Mouse (Mus musculus): ENCODE measurements around the gene Rasgef1b. TPM values are rescaled to one million over a fixed set of nuclear protein-coding genes. Genes with fewer than 3 reads are reported as not detected.
A peak's percentile ranks its signal among the peaks of the same experiment; 100 is the strongest.

Rasgef1b gene
- total RNA-seq, 2 experiments from 2014 or later = 43.0 to 47.7 TPM

DNA sequence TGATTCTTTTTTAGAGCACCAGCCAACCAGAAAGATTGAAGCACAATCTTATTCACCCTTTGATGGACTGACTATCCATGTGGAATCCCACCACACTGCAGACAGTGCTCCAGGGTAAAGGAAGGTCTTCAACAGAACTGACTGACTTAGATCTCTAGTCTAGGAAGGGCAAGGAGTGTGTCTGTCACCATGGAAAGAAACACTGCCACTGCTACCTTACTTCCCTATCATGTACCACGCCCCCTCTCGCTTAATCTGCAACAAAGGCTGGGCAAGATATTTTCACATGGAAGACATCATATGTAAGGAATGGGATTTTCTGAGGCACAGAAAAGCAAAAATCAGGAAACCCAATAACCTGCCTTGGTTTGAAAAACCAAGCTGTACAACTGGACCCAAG lies 16.9 kb downstream of the Rasgef1b start:
- intact Hi-C loops (cut with DNase I) = no loop called here
- DNase-seq = no peak

DNA sequence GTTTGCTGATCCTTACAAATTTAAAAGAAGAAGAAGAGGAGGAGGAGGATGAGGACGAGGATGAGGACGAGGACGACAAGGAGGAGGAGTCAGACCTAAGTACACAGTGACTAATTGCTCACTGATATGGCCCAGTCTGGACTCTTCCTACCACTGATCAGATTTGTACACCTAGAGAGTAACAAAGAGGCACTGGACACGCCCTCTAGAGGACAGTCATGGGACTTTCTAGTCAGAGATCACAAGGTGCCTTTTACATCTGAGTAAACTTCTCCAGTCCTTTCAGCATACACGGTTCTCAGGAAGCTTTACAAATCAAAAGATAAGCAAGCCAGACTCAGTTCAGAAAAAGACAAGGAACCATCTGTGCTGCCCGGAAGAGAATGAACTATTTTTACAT lies 20.2 kb downstream of the Rasgef1b start:
- DNase-seq = peak; percentile 30
- intact Hi-C loops (cut with DNase I) = no loop called here

DNA sequence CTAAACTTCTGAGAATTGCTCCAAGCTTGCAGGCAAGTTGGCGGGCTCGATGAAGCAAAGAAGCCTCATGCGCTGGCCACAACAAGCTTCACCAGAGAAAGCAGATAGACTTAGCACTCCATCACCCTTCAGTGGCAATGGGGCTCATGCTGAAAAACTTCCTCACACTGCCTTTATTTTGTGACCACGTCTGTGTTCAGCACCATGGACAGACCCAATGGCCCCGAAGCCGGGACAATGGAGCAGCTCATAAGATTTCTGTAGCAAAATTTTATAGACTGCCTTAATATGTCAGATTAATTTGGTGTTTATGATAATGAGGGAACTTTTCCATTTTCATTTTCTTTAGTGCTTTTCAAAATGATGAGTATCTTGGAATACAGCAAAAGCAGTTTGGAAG lies 21.6 kb downstream of the Rasgef1b start:
- intact Hi-C loops (cut with DNase I) = no loop called here

DNA sequence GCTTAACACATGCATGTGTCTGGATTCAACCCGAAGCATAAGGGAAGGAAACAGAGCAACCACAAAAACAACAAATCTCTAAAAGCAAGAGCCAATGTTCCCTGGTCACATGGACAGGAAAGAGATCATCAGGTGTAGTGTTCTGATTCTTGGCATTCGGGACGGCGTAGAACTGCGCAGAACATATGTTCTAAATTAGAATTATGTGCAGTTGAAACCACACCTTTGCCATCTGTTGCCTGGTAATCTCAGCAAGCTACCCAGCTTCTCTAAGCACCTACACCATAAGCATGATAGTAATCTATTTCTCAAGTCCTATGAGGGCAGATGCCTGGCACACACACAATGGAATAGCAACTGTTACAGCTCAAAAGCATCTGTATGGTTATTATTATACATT lies 27.1 kb downstream of the Rasgef1b start:
- DNase-seq = no peak
- intact Hi-C loops (cut with DNase I) = no loop called here

More for the DNA sequence above, 21.6 kb downstream of the Rasgef1b start:
- no peak for DNase-seq

DNA sequence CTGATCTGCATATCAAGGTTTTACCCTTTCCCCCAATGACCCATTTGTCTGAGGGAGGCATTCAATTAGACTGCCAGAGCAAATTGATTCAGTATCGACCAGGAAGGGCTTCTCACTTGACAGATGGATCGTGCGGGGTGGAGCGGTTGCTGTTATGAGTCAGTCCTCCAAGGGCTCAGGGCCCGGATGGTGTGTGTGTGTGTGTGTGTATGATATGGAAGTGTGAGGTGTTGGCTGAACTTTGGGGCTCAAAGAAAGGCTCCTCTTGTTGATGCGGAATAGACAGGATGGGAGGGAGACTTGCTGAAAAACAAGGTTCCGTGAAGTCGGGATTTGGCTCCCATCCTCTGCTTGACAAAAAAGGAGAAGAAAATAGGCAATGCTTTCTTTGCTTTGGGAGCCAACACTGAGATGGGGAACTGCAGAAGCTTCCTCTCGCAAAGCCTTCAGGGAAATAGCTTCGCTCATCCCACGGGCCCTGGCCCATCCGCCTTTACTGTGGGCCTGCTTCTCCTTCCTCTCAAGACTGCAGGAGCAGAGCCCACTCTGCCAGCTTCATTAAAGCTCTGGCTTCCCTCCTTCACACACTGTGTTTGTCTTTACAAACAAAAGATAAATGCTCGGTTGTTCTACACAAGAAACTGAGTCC lies 34.0 kb downstream of the Rasgef1b start:
- DNase-seq = no peak
- intact Hi-C loops (cut with DNase I) = no loop called here

DNA sequence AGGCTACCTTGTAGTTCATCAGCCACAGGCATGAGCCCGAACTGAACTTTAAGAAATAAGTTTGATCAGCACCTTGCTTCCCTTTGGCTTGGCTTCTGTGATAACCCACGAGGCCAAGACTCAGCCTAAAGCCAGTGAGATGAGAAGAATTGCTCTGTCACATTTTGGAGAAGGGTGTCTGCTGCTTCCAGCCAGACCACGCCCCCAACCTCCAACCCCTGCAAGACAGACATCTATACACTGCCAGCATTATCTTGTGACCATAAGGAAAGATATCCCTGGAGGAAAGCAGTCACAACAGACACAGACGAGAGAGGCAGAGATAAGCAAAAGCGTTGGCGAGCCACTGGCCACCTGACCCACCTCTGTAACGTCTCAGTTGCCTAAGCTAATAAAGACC lies 39.0 kb downstream of the Rasgef1b start:
- intact Hi-C loops (cut with DNase I) = no loop called here
- DNase-seq = peak; percentile 54

DNA sequence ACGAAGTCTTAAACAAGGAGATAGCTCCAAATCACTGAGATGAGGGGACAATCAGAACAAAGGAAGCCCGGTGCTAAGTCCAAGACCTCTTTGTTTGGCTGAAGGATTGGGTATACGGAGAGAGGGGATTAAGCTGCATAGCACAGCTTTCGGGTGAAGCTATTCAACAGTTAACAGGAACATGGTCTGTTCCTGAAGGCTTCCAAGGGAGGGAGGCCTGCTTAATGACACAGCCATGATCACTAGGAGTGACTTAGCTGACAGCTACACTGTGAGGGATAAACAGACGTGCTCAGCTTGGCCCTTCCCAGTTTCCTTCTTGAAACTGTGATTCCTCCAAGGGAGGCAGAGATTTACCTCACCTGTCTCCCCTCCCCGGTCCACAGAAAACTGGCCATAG lies 41.0 kb downstream of the Rasgef1b start:
- intact Hi-C loops (cut with DNase I) = no loop called here
- no peak for DNase-seq

DNA sequence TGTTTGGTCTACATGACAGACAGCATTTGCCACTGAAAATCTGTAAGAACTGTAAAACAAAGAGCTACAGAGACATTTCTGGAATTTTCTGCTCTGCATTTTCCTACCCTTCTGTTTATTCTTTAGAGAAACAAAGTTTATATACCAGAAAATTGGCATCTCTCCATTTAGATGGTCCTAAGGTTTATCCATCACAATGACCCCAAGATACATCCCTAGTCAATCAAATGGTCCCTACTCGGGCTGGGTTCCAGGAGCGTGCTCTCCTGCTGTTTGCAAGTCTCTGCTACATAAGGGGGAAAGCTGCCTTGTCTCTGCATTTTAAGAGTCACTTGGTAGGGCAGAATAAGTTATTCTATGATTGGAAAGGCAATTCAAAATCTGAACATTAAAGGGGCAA lies 44.8 kb downstream of the Rasgef1b start:
- no peak for DNase-seq
- intact Hi-C loops (cut with DNase I) = no loop called here

DNA sequence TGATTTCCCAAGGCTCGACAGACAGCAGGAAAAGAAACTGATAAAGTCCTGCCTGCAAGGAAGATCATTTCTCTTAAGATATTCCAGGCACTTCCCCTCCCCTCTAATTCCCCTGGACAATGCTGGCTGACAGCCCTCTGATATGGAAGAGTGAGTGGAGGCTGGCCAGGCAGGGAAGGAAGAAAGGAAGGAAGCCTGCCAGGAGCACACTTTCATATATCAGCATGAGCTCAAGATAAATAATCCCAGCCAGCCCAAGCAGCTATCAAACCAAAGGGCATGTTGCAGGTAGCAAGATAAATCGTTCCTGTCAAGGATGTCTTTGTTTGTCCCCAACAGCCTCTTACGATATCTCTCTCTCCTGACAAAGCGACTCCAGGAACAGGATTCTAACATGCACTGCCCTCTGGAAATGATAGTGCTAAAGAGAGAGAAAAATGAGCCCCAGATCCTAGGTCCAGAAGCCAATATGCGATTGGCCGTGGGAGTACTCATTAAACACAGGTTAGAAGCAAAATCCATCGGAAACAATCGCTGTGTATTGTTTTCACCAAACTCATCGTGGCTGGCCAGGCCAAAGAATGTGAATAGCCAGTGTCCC lies 58.8 kb downstream of the Rasgef1b start:
- intact Hi-C loops (cut with DNase I) = no loop called here
- DNase-seq = no peak

DNA sequence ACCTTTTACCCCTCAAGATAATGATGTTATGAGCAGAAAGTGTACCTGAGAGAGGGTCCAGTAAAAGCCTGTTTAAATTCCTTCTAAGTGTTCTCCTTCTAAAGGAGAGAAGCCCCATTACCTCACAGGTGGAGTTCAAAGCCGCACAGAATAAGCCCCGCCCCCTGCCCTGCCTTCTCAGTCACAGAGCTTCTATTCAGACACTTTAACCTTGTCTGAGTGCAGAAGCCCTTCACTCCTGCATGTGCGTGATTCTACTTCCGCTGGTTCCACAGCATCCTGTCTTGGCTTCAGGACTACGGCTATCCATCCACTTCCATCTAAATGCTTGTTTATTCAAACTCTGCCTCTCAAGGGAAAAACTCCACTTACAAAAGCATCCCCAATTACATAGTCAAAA lies 72.8 kb downstream of the Rasgef1b start:
- no peak for DNase-seq
- intact Hi-C loops (cut with DNase I) = no loop called here

DNA sequence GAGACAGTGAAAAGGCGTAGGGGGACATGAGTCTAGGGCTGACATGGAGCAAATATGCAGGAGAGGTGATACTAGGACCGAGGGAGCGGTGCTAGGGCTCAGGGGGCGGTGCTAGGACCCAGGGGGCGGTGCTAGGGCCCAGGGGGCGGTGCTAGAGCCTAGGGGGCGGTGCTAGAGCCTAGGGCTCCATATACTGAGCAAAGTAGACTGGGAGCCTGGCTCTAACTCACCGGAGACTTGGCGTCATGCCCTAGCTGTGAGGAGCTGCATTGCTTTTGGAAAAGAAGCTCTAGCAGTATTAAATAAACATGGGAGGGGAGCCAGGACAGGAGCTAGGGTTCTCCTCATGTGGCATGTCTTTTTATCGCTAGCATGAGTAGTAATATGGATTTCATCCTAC lies 75.9 kb downstream of the Rasgef1b start:
- DNase-seq = peak; percentile 24
- intact Hi-C loops (cut with DNase I) = no loop called here

DNA sequence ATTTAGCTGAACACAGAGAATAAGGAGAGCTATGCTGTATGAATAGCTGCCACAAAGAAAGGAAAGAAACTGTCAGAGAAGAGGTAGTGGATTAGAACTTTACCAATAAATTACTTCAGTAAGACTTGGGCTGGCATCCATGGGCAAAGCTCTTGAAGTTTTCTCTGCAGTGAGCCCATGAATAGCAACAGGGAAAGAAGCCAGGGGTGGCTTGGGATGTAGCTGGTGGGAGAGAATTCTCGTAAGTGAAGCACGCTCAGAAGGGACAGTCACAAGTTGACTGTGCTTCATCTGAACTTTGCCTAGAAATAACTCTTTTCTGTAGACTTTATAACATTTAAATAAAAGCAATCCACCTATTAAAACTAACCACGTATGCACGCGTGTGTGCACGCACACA lies 87.5 kb downstream of the Rasgef1b start:
- no peak for DNase-seq
- intact Hi-C loops (cut with DNase I) = no loop called here

DNA sequence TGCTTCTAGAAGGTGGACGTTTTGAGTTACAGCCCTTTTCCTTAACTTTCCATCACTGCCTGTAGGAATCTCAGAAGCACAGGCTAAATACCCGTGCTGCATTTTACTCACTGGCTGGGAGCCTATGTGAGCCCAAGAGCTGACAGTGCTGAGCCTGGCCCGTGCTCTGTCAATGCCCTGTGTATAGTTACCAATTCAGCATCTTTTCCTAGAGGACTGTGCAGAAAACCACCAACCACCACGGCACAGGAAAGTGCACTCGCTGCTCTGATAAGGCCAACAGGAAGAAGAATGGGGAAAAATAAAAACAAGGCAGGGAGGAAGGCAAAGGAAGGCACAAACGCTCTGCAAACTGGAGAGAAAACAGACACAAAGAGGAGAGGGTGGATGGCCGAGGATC lies 92.3 kb downstream of the Rasgef1b start:
- no peak for DNase-seq
- intact Hi-C loops (cut with DNase I) = no loop called here

DNA sequence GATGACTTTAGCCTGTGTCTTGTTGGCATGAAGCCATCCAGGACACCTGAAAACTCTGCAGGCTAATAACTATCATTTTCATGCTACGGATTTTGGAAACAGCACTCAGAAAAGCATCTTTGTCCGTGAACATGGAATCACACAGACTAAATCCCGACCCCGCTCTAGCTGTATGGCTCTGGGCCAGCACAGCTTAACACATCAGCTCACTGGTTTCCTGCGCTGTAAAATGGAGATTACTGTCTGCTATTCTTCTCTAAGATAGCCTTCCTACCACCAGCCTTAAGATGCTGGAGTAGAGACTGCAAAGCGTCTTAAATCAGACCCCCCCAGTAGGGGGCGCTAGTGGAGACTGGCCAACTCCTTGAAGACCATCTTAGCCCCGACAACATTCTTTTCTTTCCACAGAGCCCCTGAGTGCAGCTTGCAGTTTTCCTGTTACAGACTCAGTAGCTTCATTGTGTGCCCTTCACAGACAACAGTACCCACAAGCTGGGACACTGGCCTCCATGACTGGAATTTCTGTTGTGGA lies 94.8 kb downstream of the Rasgef1b start:
- DNase-seq = no peak
- intact Hi-C loops (cut with DNase I) = no loop called here

DNA sequence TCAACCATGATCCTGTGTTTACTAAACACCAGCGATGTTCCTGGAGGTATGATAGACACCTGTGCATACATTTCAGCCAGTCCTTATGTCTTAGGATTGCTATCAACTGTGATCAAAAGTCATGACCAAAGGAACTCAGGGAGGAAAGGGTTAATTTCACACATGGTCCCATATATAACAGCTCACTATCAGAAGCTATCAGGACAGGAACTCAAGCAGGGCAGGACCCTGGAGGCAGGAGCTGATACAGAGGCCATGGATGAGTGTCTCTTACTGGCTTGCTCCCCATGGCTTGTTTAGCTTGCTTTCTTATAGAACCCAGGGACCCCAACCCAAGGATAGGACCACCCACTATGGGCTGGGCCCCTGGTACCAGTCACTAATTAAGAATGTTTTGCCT lies 95.3 kb downstream of the Rasgef1b start:
- intact Hi-C loops (cut with DNase I) = no loop called here
- DNase-seq = no peak

DNA sequence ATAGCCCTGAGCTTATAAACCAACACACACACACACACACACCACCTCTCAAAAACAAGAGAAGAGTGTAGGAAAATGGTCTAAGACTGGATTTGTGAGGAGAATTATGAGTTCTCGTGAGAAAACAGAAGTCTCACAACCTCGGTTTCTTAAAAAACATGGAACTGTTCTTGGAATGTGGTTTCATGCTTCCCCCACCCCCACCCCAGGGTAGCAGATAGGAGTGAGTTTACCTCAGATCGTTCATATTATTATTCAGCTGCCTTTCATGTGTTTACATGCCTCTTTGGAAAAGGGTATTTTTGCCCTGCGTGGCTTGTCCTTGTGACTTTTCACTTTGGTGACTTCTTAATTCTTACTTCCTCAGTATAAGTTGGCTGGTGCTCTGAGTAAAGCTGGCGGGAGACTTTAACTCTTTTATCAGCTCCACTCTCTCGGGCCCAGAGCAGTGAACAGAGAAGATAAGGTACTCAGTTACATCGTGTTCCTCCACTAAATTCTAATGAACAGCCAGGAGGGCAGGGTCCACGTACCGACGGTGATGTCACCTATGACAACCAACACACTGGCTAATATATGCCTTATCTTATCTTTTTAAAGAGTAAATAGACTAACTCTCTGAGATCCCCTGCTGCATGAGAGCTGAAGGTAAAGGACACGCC lies 96.1 kb downstream of the Rasgef1b start:
- DNase-seq = no peak
- intact Hi-C loops (cut with DNase I) = no loop called here

DNA sequence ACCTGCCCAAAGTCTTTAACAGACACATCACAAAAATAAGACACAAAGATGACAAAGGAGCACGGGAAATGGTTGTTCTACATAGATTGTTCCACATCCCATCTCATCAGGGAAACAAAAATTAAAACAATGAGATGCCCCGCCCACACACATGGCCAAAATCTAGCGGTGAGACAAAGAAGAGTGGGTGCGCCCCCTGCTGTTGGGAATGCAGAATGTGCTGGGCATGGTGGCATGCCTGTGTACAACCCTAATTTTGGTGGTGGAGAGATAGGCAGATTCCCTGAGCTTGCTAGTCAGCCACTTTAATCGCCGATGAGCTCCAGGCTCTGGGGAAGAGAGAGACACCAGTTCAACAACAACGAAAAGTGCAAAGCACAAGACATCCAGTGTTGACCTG lies 98.8 kb downstream of the Rasgef1b start:
- intact Hi-C loops (cut with DNase I) = no loop called here

DNA sequence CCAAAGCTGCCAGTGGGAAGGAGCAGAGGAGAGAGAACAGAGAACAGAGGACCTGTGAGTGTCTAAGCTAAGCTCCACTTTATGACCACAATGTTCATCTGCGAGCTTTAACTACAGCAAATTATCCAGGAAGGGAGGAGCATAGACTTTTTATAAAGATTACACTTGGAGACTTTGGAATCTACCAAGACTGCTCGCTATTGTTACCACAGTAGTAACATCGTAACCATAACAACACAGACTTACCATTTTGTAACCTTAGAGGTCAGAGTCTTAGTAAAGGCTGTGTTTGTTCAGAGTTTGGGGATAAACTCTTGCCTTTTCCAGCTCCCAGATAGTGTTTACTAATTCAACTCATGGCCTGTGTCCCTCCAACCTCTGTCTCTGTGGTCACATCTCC lies 103.3 kb downstream of the Rasgef1b start:
- no peak for DNase-seq
- intact Hi-C loops (cut with DNase I) = no loop called here

More for the DNA sequence above, 98.8 kb downstream of the Rasgef1b start:
- DNase-seq = peak; percentile 36

DNA sequence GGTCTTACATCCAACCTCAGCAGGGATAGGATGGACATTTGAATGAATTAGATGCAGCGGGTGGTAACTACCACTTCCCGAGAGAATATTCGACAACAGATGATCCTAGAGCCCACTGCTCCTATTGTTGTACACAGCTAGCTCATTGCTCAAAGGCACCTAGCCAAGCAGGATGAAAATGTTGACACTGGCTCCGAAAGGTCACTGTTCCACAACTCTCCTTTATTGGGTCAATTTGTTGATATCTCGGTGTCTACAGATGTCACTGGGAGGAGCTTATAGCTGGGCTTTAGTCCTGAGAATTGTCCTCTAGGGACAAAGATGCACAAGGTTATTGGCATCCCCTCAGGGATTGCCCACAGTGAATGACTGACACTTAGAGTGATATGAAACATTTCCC lies 108.1 kb downstream of the Rasgef1b start:
- intact Hi-C loops (cut with DNase I) = no loop called here

DNA sequence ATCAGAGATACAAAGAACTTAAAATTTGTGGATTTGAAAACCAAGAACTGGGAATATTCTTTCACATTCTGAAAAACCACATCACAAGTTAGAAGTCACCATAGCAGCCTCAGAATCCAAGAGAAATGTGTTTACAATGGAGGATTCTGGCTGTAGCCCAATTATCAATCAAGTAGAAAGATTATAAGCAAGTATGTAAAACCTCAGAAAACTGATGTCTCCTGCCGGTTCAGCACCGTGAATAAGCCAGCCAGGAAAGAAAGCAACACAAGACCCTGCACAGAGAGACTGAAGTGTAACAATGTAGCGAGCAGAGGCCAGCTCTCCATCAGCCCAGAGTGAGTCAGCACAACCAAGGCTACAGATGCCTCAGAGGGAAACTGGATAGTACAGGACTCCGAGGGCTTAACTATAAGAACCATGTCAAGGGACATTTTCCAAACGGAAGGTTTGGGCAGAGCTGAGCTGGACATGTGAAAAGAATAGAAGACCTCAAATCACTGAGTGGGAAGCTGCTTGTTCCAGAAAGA lies 111.5 kb downstream of the Rasgef1b start:
- intact Hi-C loops (cut with DNase I) = no loop called here
- no peak for DNase-seq

More for the DNA sequence above, 108.1 kb downstream of the Rasgef1b start:
- no peak for DNase-seq

DNA sequence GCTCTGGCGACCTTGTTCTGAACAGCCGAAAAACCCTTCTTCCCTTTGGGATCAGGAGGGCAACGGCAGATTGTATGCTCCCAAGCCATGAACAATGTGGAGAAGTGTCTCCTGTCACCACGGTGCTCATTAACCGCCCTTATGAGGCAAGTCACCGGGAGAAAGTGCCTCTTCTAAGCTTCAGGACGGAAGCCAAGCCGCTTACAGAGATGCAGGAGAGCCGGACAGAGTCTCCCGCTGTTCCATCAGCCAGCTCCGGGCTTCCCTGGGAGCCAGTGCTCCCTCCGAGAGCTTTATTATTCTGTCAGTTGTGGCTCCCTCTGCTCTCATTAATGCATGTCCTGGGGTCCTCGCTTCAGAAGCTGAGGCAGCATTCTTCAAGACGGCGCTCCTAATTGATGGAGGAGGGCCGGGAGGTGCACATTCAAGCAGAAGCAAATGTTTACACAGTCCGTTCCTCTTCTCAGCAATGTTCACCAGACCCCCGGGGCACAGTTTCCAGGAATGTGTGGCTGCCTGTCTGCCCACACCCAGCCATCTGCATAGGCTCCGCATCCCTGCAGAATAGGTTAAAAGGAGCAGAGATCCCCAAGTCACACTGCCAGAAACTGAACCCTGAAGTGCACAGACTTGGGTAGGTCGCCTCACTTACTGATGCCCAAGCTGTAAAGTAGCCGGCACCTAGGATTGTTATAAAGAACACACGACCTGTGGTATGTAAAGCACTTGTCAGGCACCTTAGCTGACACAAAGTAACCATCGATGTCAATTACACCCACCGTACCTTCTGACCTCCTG lies 115.3 kb downstream of the Rasgef1b start:
- intact Hi-C loops (cut with DNase I) = loop anchor here (1.0 kb wide), 1 partner anchor 42 kb away; no protein-coding TSS in a partner anchor
- no peak for DNase-seq
